Mouse (Mus musculus) retina, adult 2 months (tissue): ENCODE data around the gene Lypd3.
"Not testable (repeated sequence)": the region's sequence is repeated elsewhere in the genome, so short reads cannot be mapped to it uniquely, and the experiment has no call there.

Experiments
- DNase-seq: peaks from one replicate; pipeline ENCODE4 v3.0.0-alpha.2; 2012; ENCODE audit warnings: low read depth, low spot score

Gene Lypd3

GRCm38 (mm10) chr7:24662575-24662974 is 26.2 kb downstream of the Lypd3 start:
- DNase-seq: peak; percentile 46

GRCm38 (mm10) chr7:24664301-24664700 is 28.0 kb downstream of the Lypd3 start:
- no peak for DNase-seq

- no peak for DNase-seq
Observed at GRCm38 (mm10) chr7:24664959-24665358, 28.6 kb downstream of the Lypd3 start.

- DNase-seq: no peak
Observed at GRCm38 (mm10) chr7:24671944-24672439, 35.6 kb downstream of the Lypd3 start.

- DNase-seq: no peak
Observed at GRCm38 (mm10) chr7:24676575-24676974, 40.2 kb downstream of the Lypd3 start, which contains the start of gene Tex101. Tex101 (minus strand) TSS chr7:24676675.

GRCm38 (mm10) chr7:24684121-24684520 is 47.8 kb downstream of the Lypd3 start:
- not testable (repeated sequence) for DNase-seq

- not testable (repeated sequence) for DNase-seq
Observed at GRCm38 (mm10) chr7:24687519-24687918, 51.2 kb downstream of the Lypd3 start.
